In the genomic region with DNA sequence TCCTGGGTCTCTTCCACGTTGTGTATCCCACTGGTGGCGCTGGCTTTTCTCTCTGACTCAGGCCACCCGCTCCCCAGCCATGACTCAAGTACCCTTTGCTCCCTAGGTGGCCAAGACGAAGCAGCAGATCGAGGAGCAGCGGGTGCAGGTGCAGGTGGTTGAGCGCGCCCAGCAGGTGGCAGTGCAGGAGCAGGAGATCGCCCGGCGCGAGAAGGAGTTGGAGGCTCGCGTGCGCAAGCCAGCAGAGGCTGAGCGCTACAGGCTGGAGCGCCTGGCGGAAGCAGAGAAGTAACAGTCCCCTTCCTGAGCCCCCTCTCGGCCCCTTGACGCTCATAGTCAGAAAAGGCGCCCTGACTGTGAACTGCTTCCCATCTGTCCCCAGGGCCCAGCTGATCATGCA, we compare ENCODE assay signal across 7 mouse cellular contexts. TPM values are rescaled to one million over a fixed set of nuclear protein-coding genes. Genes with fewer than 3 reads are reported as not detected.
DNase-seq lines count a peak whose midpoint lies in the region; ATAC-seq lines count a peak whose summit lies in the region.

No protein-coding gene starts in this region.

- no peaks in the 10 kb centered on the region for H3K27me3 ChIP-seq in limb, embryonic 10.5 days (ENCODE audit: low read depth, poor library complexity, severe bottlenecking)
- H3K27me3 ChIP-seq in midbrain, embryonic 11.5 days (ENCODE audit: control insufficient read depth, insufficient read depth, low read length), result no peaks in the 10 kb centered on the region

- H3K9ac ChIP-seq in midbrain, embryonic 11.5 days (ENCODE audit: low read length), result peak overlapping the region; percentile 12; the same call in 1 of the 2 replicates

- peak overlapping the region; percentile 46; the same call in 1 of the 2 replicates for H3K27ac ChIP-seq in limb, embryonic 10.5 days
- H3K27ac ChIP-seq in midbrain, embryonic 11.5 days (ENCODE audit: low read depth, low read length), result no peak overlapping the region

- WGBS in limb, embryonic 10.5 days, result 3% methylated on average over 21 of the region's 21 CpGs
- 6% methylated on average over 21 of the region's 21 CpGs for WGBS in midbrain, embryonic 11.5 days

- peak overlapping the region; percentile 33 for H3K4me3 ChIP-seq in limb, embryonic 10.5 days
- no peak overlapping the region for H3K4me3 ChIP-seq in midbrain, embryonic 11.5 days (ENCODE audit: low read depth, low read length)

- H3K9me3 ChIP-seq in limb, embryonic 10.5 days (replicated peaks), result no peaks in the 10 kb centered on the region
- H3K9me3 ChIP-seq in midbrain, embryonic 11.5 days (ENCODE audit: control insufficient read depth, low read length), result no peaks in the 10 kb centered on the region

- peak; percentile 97 for ATAC-seq in common myeloid progenitor, adult 5-6 weeks (replicated peaks; ENCODE audit: low read depth, poor library complexity, severe bottlenecking)
- ATAC-seq in inflammation-experienced regulatory T-cells, adult 6 months, result peak; percentile 92
- ATAC-seq in midbrain, embryonic 11.5 days (ENCODE audit: low FRiP score), result peak; percentile 72

- H3K4me1 ChIP-seq in limb, embryonic 10.5 days, result peaks cover 16% of the 10 kb centered on the region
- H3K4me1 ChIP-seq in midbrain, embryonic 11.5 days (ENCODE audit: control insufficient read depth, insufficient read depth, low read length), result peaks cover 8% of the 10 kb centered on the region

- peak; percentile 89 to 95 for DNase-seq in adrenal gland, adult (ENCODE audit: inconsistent age in 2 of 2, low spot score in 1 of 2)
- DNase-seq in gastrocnemius, postnatal 10 days, result peak; percentile 85
- peak; percentile 91 for DNase-seq in limb, embryonic 10.5 days (ENCODE audit: low spot score)
- DNase-seq in midbrain, embryonic 11.5 days (ENCODE audit: low spot score, missing footprints), result peak; percentile 98
- peak; percentile 79 for DNase-seq in spleen, adult 12 weeks (ENCODE audit: low spot score)

- no peak overlapping the region; the same call in 1 of the 2 replicates for H3K4me2 ChIP-seq in midbrain, embryonic 11.5 days

- H3K36me3 ChIP-seq in limb, embryonic 10.5 days, result peaks cover 85% of the 10 kb centered on the region
- H3K36me3 ChIP-seq in midbrain, embryonic 11.5 days (ENCODE audit: control insufficient read depth, insufficient read depth, low read length), result peaks cover 15% of the 10 kb centered on the region

RNA-seq across cellular contexts. Expression of gene Flot1, which starts 6.7 kb away (rescaled TPM):
- 62.8 and 68.5 TPM in 2 replicates for total RNA-seq in common myeloid progenitor, adult 5-6 weeks (2017)
- total RNA-seq in gastrocnemius, postnatal 10 days (2021), result 10 to 100 TPM; 38.8 to 41.3 TPM
- polyA plus RNA-seq in inflammation-experienced regulatory T-cells, adult 6 months (2017; shearing (Covaris generic)), result 10 to 100 TPM; 20.5 to 31.1 (median 28.1) TPM
- polyA plus RNA-seq in limb, embryonic 10.5 days (2016; fragmentation: Nextera tagmentation; extraction: Ambion mirVana), result 43.0 and 49.7 TPM in 2 replicates
- polyA plus RNA-seq in midbrain, embryonic 11.5 days (2014; fragmentation: Nextera tagmentation; extraction: Ambion mirVana), result 46.9 and 47.4 TPM in 2 replicates

RNA-seq across cellular contexts. Expression of gene Ier3, which starts 8.3 kb away (rescaled TPM):
- 66.9 and 67.4 TPM in 2 replicates for total RNA-seq in common myeloid progenitor, adult 5-6 weeks (2017)
- 1 to 10 TPM; 4.5 to 5.8 TPM for total RNA-seq in gastrocnemius, postnatal 10 days (2021)
- polyA plus RNA-seq in inflammation-experienced regulatory T-cells, adult 6 months (2017; shearing (Covaris generic)), result 10 to 100 TPM in 1 of 3 experiments, 1 to 10 TPM in 1, under 1 TPM in 1; 0.54 to 11.8 (median 1.3) TPM
- polyA plus RNA-seq in limb, embryonic 10.5 days (2016; fragmentation: Nextera tagmentation; extraction: Ambion mirVana), result 4.5 and 5.5 TPM in 2 replicates
- 2.5 and 4.0 TPM in 2 replicates for polyA plus RNA-seq in midbrain, embryonic 11.5 days (2014; fragmentation: Nextera tagmentation; extraction: Ambion mirVana)

RNA-seq across cellular contexts. Expression of gene Tubb5, which starts 8.4 kb away (rescaled TPM):
- total RNA-seq in common myeloid progenitor, adult 5-6 weeks (2017), result 922 and 1,068 TPM in 2 replicates
- total RNA-seq in gastrocnemius, postnatal 10 days (2021), result 100 to 1,000 TPM; 205 to 251 TPM
- polyA plus RNA-seq in inflammation-experienced regulatory T-cells, adult 6 months (2017; shearing (Covaris generic)), result 100 to 1,000 TPM; 404 to 882 (median 514) TPM
- 1,509 and 1,575 TPM in 2 replicates for polyA plus RNA-seq in limb, embryonic 10.5 days (2016; fragmentation: Nextera tagmentation; extraction: Ambion mirVana)
- polyA plus RNA-seq in midbrain, embryonic 11.5 days (2014; fragmentation: Nextera tagmentation; extraction: Ambion mirVana), result 1,522 and 1,543 TPM in 2 replicates

RNA-seq across cellular contexts. Expression of gene Mdc1, which starts 11.6 kb away (rescaled TPM):
- total RNA-seq in common myeloid progenitor, adult 5-6 weeks (2017), result 27.0 and 39.0 TPM in 2 replicates
- 10 to 100 TPM; 10.1 to 14.6 TPM for total RNA-seq in gastrocnemius, postnatal 10 days (2021)
- polyA plus RNA-seq in inflammation-experienced regulatory T-cells, adult 6 months (2017; shearing (Covaris generic)), result 10 to 100 TPM in 1 of 3 experiments, 1 to 10 TPM in 2; 6.1 to 10.7 (median 7.1) TPM
- polyA plus RNA-seq in limb, embryonic 10.5 days (2016; fragmentation: Nextera tagmentation; extraction: Ambion mirVana), result 23.2 and 27.3 TPM in 2 replicates
- 19.4 and 21.5 TPM in 2 replicates for polyA plus RNA-seq in midbrain, embryonic 11.5 days (2014; fragmentation: Nextera tagmentation; extraction: Ambion mirVana)

RNA-seq across cellular contexts. Expression of gene Nrm, which starts 31.4 kb away (rescaled TPM):
- total RNA-seq in common myeloid progenitor, adult 5-6 weeks (2017), result 55.1 and 58.3 TPM in 2 replicates
- total RNA-seq in gastrocnemius, postnatal 10 days (2021), result 1 to 10 TPM; 7.8 to 9.7 TPM
- polyA plus RNA-seq in inflammation-experienced regulatory T-cells, adult 6 months (2017; shearing (Covaris generic)), result 10 to 100 TPM; 25.4 to 64.8 (median 27.4) TPM
- polyA plus RNA-seq in limb, embryonic 10.5 days (2016; fragmentation: Nextera tagmentation; extraction: Ambion mirVana), result 61.7 and 67.1 TPM in 2 replicates
- polyA plus RNA-seq in midbrain, embryonic 11.5 days (2014; fragmentation: Nextera tagmentation; extraction: Ambion mirVana), result 59.8 and 61.0 TPM in 2 replicates
